Mouse (Mus musculus) erythroblast, embryonic 14.5 days (primary cell): ENCODE results near the gene Pdk3.

Experiments
- GATA1 ChIP-seq: IDR thresholded peaks from 2 replicates; pipeline ENCODE4 v1.6.1; 2012; ENCODE audit warnings: low read length, inconsistent platforms, mixed read lengths
- TAL1 ChIP-seq: IDR thresholded peaks from 3 replicates; pipeline ENCODE4 v1.6.1; 2012; ENCODE audit warnings: low read length, inconsistent platforms, mixed read lengths

DNA sequence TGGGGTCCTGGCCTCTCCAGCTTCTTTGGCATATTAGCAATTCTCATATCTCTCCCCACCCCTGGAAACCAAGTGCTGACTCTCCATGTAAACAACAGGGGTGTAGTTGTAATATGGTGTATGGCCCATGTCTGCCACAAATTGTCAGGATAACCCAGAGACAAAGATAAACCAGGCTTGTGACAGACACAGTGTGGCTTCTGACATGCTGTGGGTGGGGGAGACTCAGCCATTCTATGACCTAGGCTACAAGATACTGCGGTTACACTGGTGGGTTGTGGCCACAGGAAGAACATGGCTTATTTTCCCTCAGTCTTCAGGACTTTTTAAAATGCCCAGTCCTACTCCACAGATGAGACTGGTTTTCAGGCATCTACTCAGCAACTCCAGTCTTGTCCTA is 82.8 kb downstream of the Pdk3 start:
- TF ChIP-seq GATA1 (no peak), TAL1 (no peak)
